In genomic region chr2:93218353-93218990, GRCm38 (mm10) we compare ENCODE assay signal across 18 mouse cellular contexts. TPM values are rescaled to one million over a fixed set of nuclear protein-coding genes. Genes with fewer than 3 reads are reported as not detected.
A peak's percentile ranks its signal among the peaks of the same experiment; 100 is the strongest.
DNase-seq lines count a peak whose midpoint lies in the region; ATAC-seq lines count a peak whose summit lies in the region.
"Had no signal": no experiment of that assay in that cellular context is flagged by ENCODE, and none has a peak within 500 bp of the region (broad histone marks: within the 10 kb centered on the region; RNA-seq: fewer than 3 reads in every experiment).

No protein-coding gene starts in this region.

- no peak for ATAC-seq in hindbrain, embryonic 13.5 days (ENCODE audit: low FRiP score)
- no peak for ATAC-seq in hindbrain, embryonic 16.5 days
- no peak for ATAC-seq in midbrain, embryonic 13.5 days
- ATAC-seq in midbrain, embryonic 15.5 days (replicated peaks), result no peak
- no peak for ATAC-seq in embryonic facial prominence, embryonic 15.5 days (ENCODE audit: insufficient number of reproducible peaks, low FRiP score, low TSS enrichment, low read depth)
- ATAC-seq: activated CD4-positive, CD25-positive, alpha-beta regulatory T cell, adult 4 months had no signal

- peaks cover 66% of the 10 kb centered on the region for H3K4me1 ChIP-seq in hindbrain, embryonic 13.5 days (replicated peaks)
- peaks cover 13% of the 10 kb centered on the region for H3K4me1 ChIP-seq in hindbrain, embryonic 16.5 days (ENCODE audit: control insufficient read depth, insufficient read depth, low read depth, low read length)
- peaks cover 28% of the 10 kb centered on the region for H3K4me1 ChIP-seq in midbrain, embryonic 13.5 days (replicated peaks)
- H3K4me1 ChIP-seq in midbrain, embryonic 15.5 days, result peaks cover 10% of the 10 kb centered on the region
- peaks cover 17% of the 10 kb centered on the region for H3K4me1 ChIP-seq in embryonic facial prominence, embryonic 15.5 days

- H3K9ac ChIP-seq in hindbrain, embryonic 13.5 days, result no peak overlapping the region
- no peak overlapping the region for H3K9ac ChIP-seq in hindbrain, embryonic 16.5 days (ENCODE audit: low read depth, low read length)
- H3K9ac ChIP-seq in midbrain, embryonic 13.5 days (replicated peaks), result no peak overlapping the region
- no peak overlapping the region for H3K9ac ChIP-seq in midbrain, embryonic 15.5 days
- H3K9ac ChIP-seq in embryonic facial prominence, embryonic 15.5 days, result no peak overlapping the region

- H3K4me2 ChIP-seq in hindbrain, embryonic 13.5 days, result no peak overlapping the region
- no peak overlapping the region for H3K4me2 ChIP-seq in hindbrain, embryonic 16.5 days (ENCODE audit: low read length)
- H3K4me2 ChIP-seq in midbrain, embryonic 13.5 days (replicated peaks), result no peak overlapping the region
- no peak overlapping the region for H3K4me2 ChIP-seq in midbrain, embryonic 15.5 days
- no peak overlapping the region for H3K4me2 ChIP-seq in embryonic facial prominence, embryonic 15.5 days (replicated peaks)

- H3K36me3 ChIP-seq in hindbrain, embryonic 13.5 days, result peaks cover 7% of the 10 kb centered on the region
- H3K36me3 ChIP-seq in hindbrain, embryonic 16.5 days (ENCODE audit: control insufficient read depth, insufficient read depth, low read length), result no peaks in the 10 kb centered on the region
- H3K36me3 ChIP-seq in midbrain, embryonic 13.5 days, result peaks cover 13% of the 10 kb centered on the region
- H3K36me3 ChIP-seq in midbrain, embryonic 15.5 days (replicated peaks), result no peaks in the 10 kb centered on the region
- no peaks in the 10 kb centered on the region for H3K36me3 ChIP-seq in embryonic facial prominence, embryonic 15.5 days

- H3K27me3 ChIP-seq in hindbrain, embryonic 13.5 days, result 0 out of 2 replicates have a peak, but pooled peaks cover 3% of the 10 kb centered on the region
- H3K27me3 ChIP-seq in hindbrain, embryonic 16.5 days (replicated peaks; ENCODE audit: control insufficient read depth, insufficient read depth, low read length), result no peaks in the 10 kb centered on the region
- no peaks in the 10 kb centered on the region for H3K27me3 ChIP-seq in midbrain, embryonic 13.5 days
- no peaks in the 10 kb centered on the region for H3K27me3 ChIP-seq in midbrain, embryonic 15.5 days (replicated peaks)
- no peaks in the 10 kb centered on the region; the same call in 1 of the 2 replicates for H3K27me3 ChIP-seq in embryonic facial prominence, embryonic 15.5 days

- whole genome bisulfite sequencing in hindbrain, embryonic 13.5 days, result 83% methylated on average over 7 of the region's 7 CpGs
- WGBS in hindbrain, embryonic 16.5 days, result 73% methylated on average over 7 of the region's 7 CpGs
- WGBS in midbrain, embryonic 13.5 days, result 78% methylated on average over 7 of the region's 7 CpGs
- 73% methylated on average over 7 of the region's 7 CpGs for WGBS in midbrain, embryonic 15.5 days
- WGBS in embryonic facial prominence, embryonic 15.5 days, result 58% methylated on average over 7 of the region's 7 CpGs

- H3K4me3 ChIP-seq in hindbrain, embryonic 13.5 days, result no peak overlapping the region
- H3K4me3 ChIP-seq in hindbrain, embryonic 16.5 days (ENCODE audit: low read length), result no peak overlapping the region
- H3K4me3 ChIP-seq in midbrain, embryonic 13.5 days (replicated peaks), result no peak overlapping the region
- no peak overlapping the region for H3K4me3 ChIP-seq in midbrain, embryonic 15.5 days
- no peak overlapping the region for H3K4me3 ChIP-seq in embryonic facial prominence, embryonic 15.5 days (replicated peaks)
- H3K4me3 ChIP-seq: erythroblast, embryonic 14.5 days; myocyte had no signal

- H3K27ac ChIP-seq in hindbrain, embryonic 13.5 days, result peak overlapping the region; percentile 78; the same call in 1 of the 2 replicates
- no peak overlapping the region; the same call in 1 of the 2 replicates for H3K27ac ChIP-seq in hindbrain, embryonic 16.5 days (ENCODE audit: low read depth, low read length)
- H3K27ac ChIP-seq in midbrain, embryonic 13.5 days, result peak overlapping the region; percentile 30; the same call in 1 of the 2 replicates
- no peak overlapping the region for H3K27ac ChIP-seq in midbrain, embryonic 15.5 days
- H3K27ac ChIP-seq in embryonic facial prominence, embryonic 15.5 days (replicated peaks), result 0 out of 2 replicates have a peak overlapping the region, but pooled peaks have one; percentile 44

- peak; percentile 73 for DNase-seq in adrenal gland, adult 2 months
- DNase-seq in adrenal gland, postnatal 4 days (ENCODE audit: low spot score in 2 of 2), result no peak
- no peak for DNase-seq in ovary, postnatal 10 days (ENCODE audit: low spot score)
- DNase-seq: gastrocnemius, postnatal 25 days; heart, postnatal 4 days; kidney, postnatal 10 days; layer of hippocampus, adult 9-11 months; lung, adult 2 months; right cerebral cortex, postnatal 14 days; thymus, postnatal 4 days had no signal

- H3K9me3 ChIP-seq in hindbrain, embryonic 13.5 days, result no peaks in the 10 kb centered on the region
- H3K9me3 ChIP-seq in hindbrain, embryonic 16.5 days (ENCODE audit: control insufficient read depth, low read length), result no peaks in the 10 kb centered on the region
- H3K9me3 ChIP-seq in midbrain, embryonic 13.5 days, result no peaks in the 10 kb centered on the region
- no peaks in the 10 kb centered on the region for H3K9me3 ChIP-seq in midbrain, embryonic 15.5 days
- H3K9me3 ChIP-seq in embryonic facial prominence, embryonic 15.5 days (replicated peaks), result no peaks in the 10 kb centered on the region

RNA-seq across cellular contexts. Expression of gene Trp53i11, which starts 31.1 kb away (rescaled TPM):
- total RNA-seq in adrenal gland, adult 2 months (2021), result 10 to 100 TPM; 58.6 to 64.7 TPM
- 123 and 179 TPM in 2 replicates for polyA plus RNA-seq in adrenal gland, adult 2 months (2012; rRNA removed)
- total RNA-seq in adrenal gland, postnatal 4 days (2021), result 100 to 1,000 TPM; 114 to 117 TPM
- 109 and 110 TPM in 2 replicates for polyA plus RNA-seq in hindbrain, embryonic 13.5 days (2015; fragmentation: Nextera tagmentation; extraction: Ambion mirVana)
- 74.7 and 123 TPM in 2 replicates for polyA plus RNA-seq in hindbrain, embryonic 16.5 days (2015; fragmentation: Nextera tagmentation; extraction: Ambion mirVana)
- polyA plus RNA-seq in midbrain, embryonic 13.5 days (2015; fragmentation: Nextera tagmentation; extraction: Ambion mirVana), result 136 and 138 TPM in 2 replicates
- 128 and 138 TPM in 2 replicates for polyA plus RNA-seq in midbrain, embryonic 15.5 days (2015; fragmentation: Nextera tagmentation; extraction: Ambion mirVana)
- 33.5 and 46.4 TPM in 2 replicates for polyA plus RNA-seq in embryonic facial prominence, embryonic 15.5 days (2015; fragmentation: Nextera tagmentation; extraction: Ambion mirVana)

Comparison
In these comparisons a context has a peak if more than half of its experiments do, and no peak if none do; other contexts are left out.
1. H3K27ac ChIP-seq: peak in hindbrain, embryonic 13.5 days (single experiment), midbrain, embryonic 13.5 days (single experiment) and embryonic facial prominence, embryonic 15.5 days (single experiment); none in hindbrain, embryonic 16.5 days (single experiment) and midbrain, embryonic 15.5 days (single experiment).